Comparison of ENCODE assay signal across 30 mouse cellular contexts in the genomic region with DNA sequence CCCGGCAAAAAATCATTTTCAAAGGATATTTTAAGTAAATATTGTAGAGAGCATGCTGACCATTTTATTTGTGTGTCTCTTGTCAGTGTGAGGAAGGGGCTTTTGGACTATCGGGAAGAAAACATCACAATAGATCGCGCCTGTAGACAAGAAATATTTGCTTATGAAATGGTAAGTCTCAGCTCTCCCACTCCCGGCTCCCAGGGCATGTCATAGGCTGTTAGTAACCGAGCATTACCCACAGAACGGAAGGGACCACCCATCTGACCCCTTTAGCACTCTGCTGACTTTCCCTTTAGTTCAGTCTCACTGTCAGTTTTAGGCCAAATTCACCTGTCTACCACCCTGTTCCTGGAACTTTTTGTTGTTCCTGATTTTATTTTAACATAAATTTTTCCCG.
"Had no signal": no experiment of that assay in that cellular context is flagged by ENCODE, and none has a peak within 500 bp of the region (broad histone marks: within the 10 kb centered on the region; RNA-seq: fewer than 3 reads in every experiment).

No protein-coding gene starts in this region.

- H3K27me3 ChIP-seq: limb, embryonic 12.5 days; limb, embryonic 13.5 days; limb, embryonic 15.5 days; liver, embryonic 12.5 days; liver, embryonic 13.5 days; liver, embryonic 15.5 days; lung, embryonic 15.5 days; megakaryocyte, embryonic 14.5 days; midbrain, embryonic 12.5 days; midbrain, embryonic 13.5 days; midbrain, embryonic 15.5 days; neural tube, embryonic 12.5 days had no signal

- H3K4me3 ChIP-seq: limb, embryonic 10.5 days; limb, embryonic 12.5 days; limb, embryonic 13.5 days; limb, embryonic 15.5 days; liver, embryonic 12.5 days; liver, embryonic 13.5 days; liver, embryonic 15.5 days; lung, embryonic 15.5 days; megakaryocyte, embryonic 14.5 days; midbrain, embryonic 10.5 days; midbrain, embryonic 12.5 days; midbrain, embryonic 13.5 days; midbrain, embryonic 15.5 days; myocyte; neural tube, embryonic 12.5 days had no signal

- DNase-seq: left cerebral cortex, postnatal 4 days; liver; liver, embryonic 13.5 days; liver, postnatal 0 days; lung, adult 18-20 months; lung, adult 2 months; lung, embryonic 14.5 days; lung, postnatal 10 days; lung, postnatal 14 days; lung, postnatal 36 days; lung, postnatal 4 days had no signal

- H3K4me1 ChIP-seq: limb, embryonic 10.5 days; limb, embryonic 12.5 days; limb, embryonic 13.5 days; limb, embryonic 15.5 days; liver, embryonic 12.5 days; liver, embryonic 13.5 days; liver, embryonic 15.5 days; lung, embryonic 15.5 days; midbrain, embryonic 10.5 days; midbrain, embryonic 12.5 days; midbrain, embryonic 13.5 days; midbrain, embryonic 15.5 days; neural tube, embryonic 12.5 days had no signal

- H3K9ac ChIP-seq: limb, embryonic 12.5 days; limb, embryonic 13.5 days; limb, embryonic 15.5 days; liver, embryonic 12.5 days; liver, embryonic 13.5 days; liver, embryonic 14.5 days; liver, embryonic 15.5 days; liver, postnatal 0 days; lung, embryonic 14.5 days; lung, embryonic 15.5 days; midbrain, embryonic 12.5 days; midbrain, embryonic 13.5 days; midbrain, embryonic 15.5 days; neural tube, embryonic 12.5 days had no signal

- H3K9me3 ChIP-seq: limb, embryonic 10.5 days; limb, embryonic 13.5 days; limb, embryonic 15.5 days; liver, embryonic 12.5 days; liver, embryonic 13.5 days; liver, embryonic 15.5 days; lung, embryonic 15.5 days; megakaryocyte, embryonic 14.5 days; midbrain, embryonic 10.5 days; midbrain, embryonic 12.5 days; midbrain, embryonic 13.5 days; midbrain, embryonic 15.5 days; neural tube, embryonic 12.5 days had no signal

- H3K4me2 ChIP-seq: limb, embryonic 12.5 days; limb, embryonic 13.5 days; limb, embryonic 15.5 days; liver, embryonic 11.5 days; liver, embryonic 12.5 days; liver, embryonic 13.5 days; liver, embryonic 15.5 days; lung, embryonic 14.5 days; lung, embryonic 15.5 days; midbrain, embryonic 12.5 days; midbrain, embryonic 13.5 days; midbrain, embryonic 15.5 days; neural tube, embryonic 12.5 days had no signal

- ATAC-seq: liver, embryonic 12.5 days; liver, postnatal 0 days; lung, postnatal 0 days; midbrain, embryonic 13.5 days; midbrain, embryonic 15.5 days; midbrain, embryonic 16.5 days had no signal

- H3K27ac ChIP-seq: limb, embryonic 10.5 days; limb, embryonic 12.5 days; limb, embryonic 13.5 days; limb, embryonic 15.5 days; liver, embryonic 12.5 days; liver, embryonic 13.5 days; liver, embryonic 14.5 days; liver, embryonic 15.5 days; lung, embryonic 15.5 days; macrophage; midbrain, embryonic 10.5 days; midbrain, embryonic 12.5 days; midbrain, embryonic 13.5 days; midbrain, embryonic 15.5 days; neural tube, embryonic 12.5 days had no signal
